Mouse (Mus musculus) lung, embryonic 14.5 days (tissue): Measurements from ENCODE around the gene Meltf. TPM values are rescaled to one million over a fixed set of nuclear protein-coding genes. Genes with fewer than 3 reads are reported as not detected.

Experiments used
- ATAC-seq: fragments of 200-750 bp; cut with Nextera tagmentation; 2 replicates; pipeline ENCODE4 v1.8.0; 2017; ENCODE audit warnings: mild to moderate bottlenecking, moderate TSS enrichment, moderate library complexity; ENCODE audit not compliant: insufficient read depth
- DNase-seq: peaks from one replicate; pipeline ENCODE4 v3.0.0-alpha.2; 2015
- H3K27ac ChIP-seq: fragments of 300-500 bp; sonication (generic); 2 replicates; pipeline ENCODE4 v1.5.1; 2014; ENCODE audit warnings: low read depth, mild to moderate bottlenecking, moderate library complexity
- H3K27me3 ChIP-seq: fragments of 300-500 bp; sonication (generic); 2 replicates; pipeline ENCODE4 v1.6.1; 2014; ENCODE audit warnings: low read length, control low read depth; ENCODE audit not compliant: insufficient read depth
- H3K36me3 ChIP-seq: fragments of 300-500 bp; sonication (generic); 2 replicates; pipeline ENCODE4 v1.6.1; 2014; ENCODE audit warnings: control low read depth; ENCODE audit not compliant: insufficient read depth
- H3K4me1 ChIP-seq: fragments of 300-500 bp; sonication (generic); 2 replicates; pipeline ENCODE4 v1.6.1; 2014; ENCODE audit warnings: antibody characterized with exemption, control low read depth; ENCODE audit not compliant: insufficient read depth
- H3K4me2 ChIP-seq: fragments of 300-500 bp; sonication (generic); 2 replicates; pipeline ENCODE4 v1.6.1; 2014; ENCODE audit warnings: mild to moderate bottlenecking
- H3K4me3 ChIP-seq: fragments of 300-500 bp; sonication (generic); 2 replicates; pipeline ENCODE4 v1.5.1; 2014; ENCODE audit warnings: low read depth, low read length
- H3K9ac ChIP-seq: fragments of 300-500 bp; sonication (generic); 2 replicates; pipeline ENCODE4 v1.6.1; 2014
- H3K9me3 ChIP-seq: fragments of 300-500 bp; sonication (generic); 2 replicates; pipeline ENCODE4 v1.6.1; 2016; ENCODE audit warnings: low read depth, low read length, control low read depth
- CTCF ChIP-seq: IDR thresholded peaks from 2 replicates; pipeline ENCODE4 v1.5.1; 2016; ENCODE audit warnings: antibody characterized with exemption, low read depth
- WGBS: fragments of 180-500 bp; shearing (Covaris S2); extraction: QIAGEN DNeasy Blood & Tissue Kit; methylation state at CpG from one replicate; pipeline ENCODE4 v1.1.7; 2014; 5-methylcytosine and 5-hydroxymethylcytosine counted together
- polyA plus RNA-seq: library from polyadenylated mRNA; unstranded; fragments of >200 nt; fragmentation: Nextera tagmentation; extraction: Ambion mirVana; gene quantifications from 2 replicates; pipeline ENCODE4 v1.2.1, GENCODE M21; 2014

The Meltf gene
- polyA plus RNA-seq, 1 experiment from 2014 or later: 0.08 TPM

DNA sequence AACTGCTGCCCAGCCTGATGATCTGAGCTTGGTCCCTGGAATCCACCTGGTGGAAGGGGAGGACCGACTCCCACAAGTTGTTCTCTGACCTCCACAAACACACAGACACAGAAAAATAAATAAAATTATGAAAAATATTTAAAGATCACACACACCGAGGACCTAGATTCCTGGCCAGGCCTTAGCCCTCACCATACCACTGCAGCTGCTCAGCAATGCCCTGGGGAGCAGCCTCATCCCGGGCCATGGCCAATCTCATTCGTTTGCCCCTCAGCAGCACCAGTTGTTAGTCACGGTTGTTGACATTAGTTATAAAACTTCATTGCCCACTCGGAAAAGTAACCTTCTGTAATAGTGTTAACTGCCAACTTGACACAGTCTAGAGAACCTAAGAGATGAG lies 558 bp upstream of the Meltf start:
- no peak for DNase-seq
- no peak for ATAC-seq
- H3K9me3 ChIP-seq: no peaks in the 10 kb centered on the region
- WGBS: 65% methylated on average over 6 of the region's 6 CpGs
- TF ChIP-seq CTCF: no peak
- peaks cover 17% of the 10 kb centered on the region; the same call in 1 of the 2 replicates for H3K36me3 ChIP-seq
- no peak overlapping the region for H3K9ac ChIP-seq
- H3K27me3 ChIP-seq: no peaks in the 10 kb centered on the region
- H3K4me3 ChIP-seq: no peak overlapping the region
- no peak overlapping the region for H3K4me2 ChIP-seq
- H3K4me1 ChIP-seq: no peaks in the 10 kb centered on the region
- no peak overlapping the region for H3K27ac ChIP-seq

GRCm38 (mm10) chr16:31880146-31880840 lies 1.7 kb downstream of the Meltf start:
- TF ChIP-seq CTCF: no peak
- Histone ChIP-seq H3K36me3 (no peaks in the 10 kb centered on the region), H3K9ac (no peak overlapping the region), H3K4me2 (no peak overlapping the region), H3K4me1 (peaks cover 10% of the 10 kb centered on the region; the same call in 1 of the 2 replicates), H3K9me3 (no peaks in the 10 kb centered on the region), H3K4me3 (no peak overlapping the region), H3K27me3 (no peaks in the 10 kb centered on the region), H3K27ac (no peak overlapping the region)
- 80% methylated on average over 8 of the region's 8 CpGs for WGBS
- no peak for DNase-seq
- no peak for ATAC-seq

DNA sequence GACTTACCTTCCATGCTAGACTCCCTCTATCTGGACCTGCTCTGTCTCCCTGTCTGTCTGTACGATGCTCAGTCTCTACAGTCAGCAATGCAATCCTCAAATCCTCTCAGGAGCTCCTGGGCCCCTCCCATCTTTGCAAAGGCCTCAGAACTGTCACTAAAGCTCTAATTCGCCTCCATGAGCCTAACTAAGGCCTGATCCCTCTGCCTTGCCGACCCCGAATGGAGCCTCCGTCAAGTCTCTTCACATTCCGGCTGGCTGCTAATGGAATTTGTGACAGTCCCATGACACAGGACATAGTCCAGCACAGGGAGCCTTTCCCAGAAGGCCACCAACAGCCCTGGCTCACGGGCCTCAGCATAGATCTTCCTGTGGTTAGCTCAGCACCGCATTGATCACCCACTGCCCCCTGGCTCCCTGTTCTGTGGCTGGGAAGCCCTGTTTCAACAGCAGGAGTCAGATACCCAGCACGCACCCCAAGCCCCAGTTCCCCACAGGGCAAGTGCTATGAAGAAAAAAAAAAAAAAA lies 3.8 kb downstream of the Meltf start:
- no peak for ATAC-seq

DNA sequence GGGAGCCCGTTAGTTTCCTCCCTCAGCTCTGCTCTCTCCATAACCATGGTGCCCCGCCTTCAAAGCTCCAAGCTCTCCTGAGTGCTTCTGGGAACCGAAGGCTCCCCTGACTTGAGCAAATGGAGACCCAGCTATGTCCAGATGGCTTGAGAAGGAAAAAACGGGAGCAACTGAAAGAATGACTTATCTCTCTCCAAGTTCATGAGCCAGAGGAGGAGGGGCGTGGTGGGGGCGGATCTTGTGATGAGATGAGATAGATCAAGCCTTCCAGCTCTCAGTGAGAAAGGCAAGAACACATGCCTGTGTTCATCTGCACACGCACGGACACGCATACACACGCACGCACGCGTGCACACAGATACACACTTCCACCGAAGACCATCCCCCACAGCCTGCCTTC lies 4.7 kb downstream of the Meltf start:
- TF ChIP-seq CTCF: no peak
- WGBS: 54% methylated on average over 14 of the region's 14 CpGs
- Histone ChIP-seq H3K9ac (no peak overlapping the region), H3K4me2 (peak overlapping the region; percentile 23), H3K27me3 (no peaks in the 10 kb centered on the region), H3K27ac (no peak overlapping the region), H3K4me1 (peaks cover 10% of the 10 kb centered on the region; the same call in 1 of the 2 replicates), H3K36me3 (no peaks in the 10 kb centered on the region), H3K4me3 (no peak overlapping the region), H3K9me3 (no peaks in the 10 kb centered on the region)
- DNase-seq (peak; percentile 63), ATAC-seq (peak; percentile 21; the same call in 1 of the 2 replicates)

More for the DNA sequence above, 3.8 kb downstream of the Meltf start:
- Histone ChIP-seq H3K9me3 (no peaks in the 10 kb centered on the region), H3K4me2 (no peak overlapping the region), H3K27ac (no peak overlapping the region), H3K9ac (no peak overlapping the region), H3K27me3 (no peaks in the 10 kb centered on the region), H3K4me1 (peaks cover 10% of the 10 kb centered on the region; the same call in 1 of the 2 replicates), H3K36me3 (no peaks in the 10 kb centered on the region), H3K4me3 (no peak overlapping the region)
- 67% methylated on average over 9 of the region's 9 CpGs for WGBS
- DNase-seq: no peak
- TF ChIP-seq CTCF: no peak

DNA sequence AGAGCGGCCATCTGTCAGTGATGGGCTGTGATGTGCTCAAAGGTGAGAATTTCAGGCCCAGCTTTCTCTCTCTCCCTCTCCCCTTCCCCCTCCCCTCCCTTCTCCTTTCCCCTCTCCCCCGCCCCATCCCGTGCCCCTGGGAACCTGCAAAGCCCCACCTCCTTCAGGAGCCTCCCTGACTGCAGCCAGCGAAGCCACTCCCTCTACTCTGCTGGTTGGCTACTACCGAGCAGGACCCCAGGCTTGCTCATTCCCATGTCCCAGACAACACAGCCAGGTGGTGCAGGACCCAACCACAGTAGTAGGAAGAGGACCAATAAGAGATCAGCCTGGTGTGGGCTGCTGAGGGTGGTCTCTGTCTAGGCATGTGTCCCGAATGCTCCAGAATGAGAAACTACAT lies 5.3 kb downstream of the Meltf start:
- 19% methylated on average over 6 of the region's 6 CpGs for WGBS
- Histone ChIP-seq H3K27ac (no peak overlapping the region), H3K9me3 (no peaks in the 10 kb centered on the region), H3K36me3 (no peaks in the 10 kb centered on the region), H3K27me3 (no peaks in the 10 kb centered on the region), H3K4me2 (peak overlapping the region; percentile 23), H3K4me3 (no peak overlapping the region), H3K9ac (no peak overlapping the region), H3K4me1 (peaks cover 10% of the 10 kb centered on the region; the same call in 1 of the 2 replicates)
- no peak for DNase-seq
- ATAC-seq: peak; percentile 45; the same call in 1 of the 2 replicates
- TF ChIP-seq CTCF: no peak

DNA sequence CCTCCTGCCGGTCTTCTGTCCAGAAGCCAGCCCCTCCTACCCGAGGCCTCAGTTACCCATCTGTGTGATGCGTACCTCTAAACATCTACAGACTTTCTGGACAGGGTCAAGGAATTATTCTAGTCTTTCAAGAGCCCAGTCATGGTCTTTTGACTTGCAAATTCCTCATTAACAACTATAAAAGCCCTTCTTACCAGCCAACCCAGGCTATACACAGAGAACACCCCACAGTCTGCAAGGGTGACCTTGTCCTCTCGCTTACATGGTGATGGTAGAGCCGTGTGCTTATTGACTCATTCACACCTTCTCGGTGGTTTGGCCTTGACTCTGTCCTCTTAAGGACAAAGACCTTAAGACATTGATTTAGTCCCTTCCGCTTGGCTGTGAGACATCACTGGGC lies 12.3 kb downstream of the Meltf start:
- no peak for TF ChIP-seq CTCF
- ATAC-seq (no peak), DNase-seq (no peak)
- Histone ChIP-seq H3K4me1 (no peaks in the 10 kb centered on the region), H3K27me3 (no peaks in the 10 kb centered on the region), H3K4me2 (no peak overlapping the region), H3K27ac (no peak overlapping the region), H3K9me3 (no peaks in the 10 kb centered on the region), H3K4me3 (no peak overlapping the region), H3K9ac (no peak overlapping the region), H3K36me3 (no peaks in the 10 kb centered on the region)
- 79% methylated on average over 7 of the region's 7 CpGs for WGBS

DNA sequence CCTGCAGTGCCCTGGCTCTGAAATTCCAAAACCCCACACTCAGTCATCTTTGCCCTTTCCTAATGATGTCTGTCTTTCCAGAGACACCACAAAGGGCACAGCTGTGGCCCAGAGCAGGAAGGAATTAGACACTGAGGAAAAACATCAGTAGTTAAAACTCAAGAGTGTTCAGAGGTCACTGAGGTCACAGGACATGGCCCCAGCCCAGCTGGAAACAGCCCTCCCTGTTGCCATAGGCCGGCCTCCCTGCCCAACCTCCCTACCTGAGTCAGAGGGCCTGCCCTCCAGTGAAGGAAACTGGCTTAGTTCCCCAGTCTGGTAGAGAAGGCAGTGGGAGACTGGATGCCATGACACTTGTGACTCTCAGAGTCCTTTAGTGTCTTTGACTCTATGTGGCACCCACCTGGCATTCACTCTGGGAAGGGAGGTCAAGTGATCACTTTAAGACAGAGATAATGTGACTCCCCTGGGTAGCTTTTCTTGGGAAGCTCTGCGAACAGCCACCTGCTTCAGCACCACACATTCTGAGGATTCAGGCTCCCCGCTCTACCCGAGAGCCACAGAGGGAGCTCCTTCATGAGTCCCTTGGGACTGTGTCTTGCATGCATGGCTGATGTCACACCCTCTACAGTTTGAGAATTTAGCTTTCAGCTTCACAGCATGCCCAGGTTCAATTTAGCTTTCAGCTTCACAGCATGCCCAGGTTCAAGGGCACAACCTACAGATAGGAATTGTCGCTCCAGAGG lies 15.0 kb downstream of the Meltf start:
- 71% methylated on average over 5 of the region's 5 CpGs for WGBS
- no peak overlapping the region for H3K4me3 ChIP-seq
- H3K27me3 ChIP-seq: no peaks in the 10 kb centered on the region
- no peaks in the 10 kb centered on the region for H3K4me1 ChIP-seq
- ATAC-seq (no peak), DNase-seq (no peak)
- no peak overlapping the region for H3K9ac ChIP-seq
- TF ChIP-seq CTCF: no peak
- H3K36me3 ChIP-seq: no peaks in the 10 kb centered on the region
- H3K27ac ChIP-seq: no peak overlapping the region
- no peaks in the 10 kb centered on the region for H3K9me3 ChIP-seq
- no peak overlapping the region for H3K4me2 ChIP-seq
